Mouse (Mus musculus): Measurements from ENCODE around the gene Bhmt. TPM values are rescaled to one million over a fixed set of nuclear protein-coding genes. Genes with fewer than 3 reads are reported as not detected.
"Not testable (repeated sequence)": the region's sequence is repeated elsewhere in the genome, so short reads cannot be mapped to it uniquely, and the experiment has no call there.

Gene Bhmt
- polyA plus RNA-seq, 1 experiment from 2014 or later: 0.37 TPM

- H3K4me1 ChIP-seq (replicated peaks): no peaks in the 10 kb centered on the region
- no peak for DNase-seq (ENCODE audit: low spot score)
- H3K36me3 ChIP-seq: no peaks in the 10 kb centered on the region
- no peaks in the 10 kb centered on the region for H3K9me3 ChIP-seq
- no peak overlapping the region for H3K4me3 ChIP-seq
- 90% methylated on average over 2 of the region's 2 CpGs for WGBS
- no peaks in the 10 kb centered on the region for H3K27me3 ChIP-seq (ENCODE audit: insufficient read depth, poor library complexity, severe bottlenecking)
- no peak overlapping the region for H3K27ac ChIP-seq
Observed at GRCm38 (mm10) chr13:93593040-93593699, 44.6 kb downstream of the Bhmt start.

- not testable (repeated sequence) for H3K4me3 ChIP-seq; H3K36me3 ChIP-seq; H3K27ac ChIP-seq; H3K27me3 ChIP-seq (ENCODE audit: insufficient read depth, poor library complexity, severe bottlenecking); DNase-seq (ENCODE audit: low spot score); H3K9me3 ChIP-seq; H3K4me1 ChIP-seq (replicated peaks)
- 92% methylated on average over 9 of the region's 9 CpGs for WGBS
Observed at GRCm38 (mm10) chr13:93582526-93582925, 55.2 kb downstream of the Bhmt start.

GRCm38 (mm10) chr13:93580431-93580830 lies 57.3 kb downstream of the Bhmt start:
- Histone ChIP-seq H3K27me3 (ENCODE audit: insufficient read depth, poor library complexity, severe bottlenecking) (no peaks in the 10 kb centered on the region), H3K9me3 (no peaks in the 10 kb centered on the region), H3K4me3 (no peak overlapping the region), H3K27ac (no peak overlapping the region), H3K36me3 (no peaks in the 10 kb centered on the region), H3K4me1 (replicated peaks) (no peaks in the 10 kb centered on the region)
- DNase-seq (ENCODE audit: low spot score): no peak
- 86% methylated on average over 5 of the region's 5 CpGs for WGBS

GRCm38 (mm10) chr13:93569676-93570075 lies 68.1 kb downstream of the Bhmt start:
- WGBS: 76% methylated on average over 4 of the region's 4 CpGs
- H3K4me3 ChIP-seq: no peak overlapping the region
- no peaks in the 10 kb centered on the region for H3K9me3 ChIP-seq
- no peak overlapping the region for H3K27ac ChIP-seq
- no peaks in the 10 kb centered on the region for H3K4me1 ChIP-seq (replicated peaks)
- H3K27me3 ChIP-seq (ENCODE audit: insufficient read depth, poor library complexity, severe bottlenecking): no peaks in the 10 kb centered on the region
- H3K36me3 ChIP-seq: no peaks in the 10 kb centered on the region
- no peak for DNase-seq (ENCODE audit: low spot score)

Other genes starting within 250 kb of the Bhmt start
- gene Jmy, start 138.2 kb downstream of the Bhmt start, polyA plus RNA-seq (2016; fragmentation: Nextera tagmentation; extraction: Ambion mirVana): 3.9 and 4.0 TPM in 2 replicates
- 0.09 and 0.17 TPM in 2 replicates for gene Bhmt2, start 36.3 kb upstream of the Bhmt start, polyA plus RNA-seq (2016; fragmentation: Nextera tagmentation; extraction: Ambion mirVana)
- gene Dmgdh, start 36.5 kb upstream of the Bhmt start, polyA plus RNA-seq (2016; fragmentation: Nextera tagmentation; extraction: Ambion mirVana): 0.27 TPM in 1 of 2 replicates, not detected in the other
- 3.2 and 5.1 TPM in 2 replicates for gene Arsb, start 133.7 kb upstream of the Bhmt start, polyA plus RNA-seq (2016; fragmentation: Nextera tagmentation; extraction: Ambion mirVana)

Data from hindbrain, embryonic 10.5 days (tissue).